Comparison of ENCODE assay signal across 8 mouse cellular contexts in genomic region chr3:32317165-32317900, GRCm38 (mm10). TPM values are rescaled to one million over a fixed set of nuclear protein-coding genes. Genes with fewer than 3 reads are reported as not detected.
DNase-seq lines count a peak whose midpoint lies in the region; TF ChIP-seq lines count a peak whose summit lies in the region.

No protein-coding gene starts in this region.

- no peak for TF ChIP-seq EP300 in CH12.LX (IDR thresholded peaks at IDR 0.05; ENCODE audit: low read length)

- peak overlapping the region; percentile 70 for H3K4me2 ChIP-seq in CH12.LX (ENCODE audit: insufficient read depth, low read depth, poor library complexity, severe bottlenecking)

- TF ChIP-seq POLR2A in CH12.LX (IDR thresholded peaks at IDR 0.05; ENCODE audit: low read depth, low read length), result no peak

- TF ChIP-seq RAD21 in CH12.LX (IDR thresholded peaks at IDR 0.05; ENCODE audit: low read depth, low read length), result peak; percentile 46

- peaks cover 0 to 5% of the 10 kb centered on the region in 2 experiments; a peak in 2 of 4 replicates for H3K4me1 ChIP-seq in CH12.LX (ENCODE audit: control insufficient read depth in 1 of 2, insufficient read depth in 2 of 2)

- in situ Hi-C loops in CH12.LX (cut with MboI; ENCODE audit: low pct_ligation_motif_present, low pct_unique_long_range_greater_than_20kb, low sequenced_read_pairs), result no loop called here

- H3K27ac ChIP-seq in CH12.LX (ENCODE audit: insufficient read depth, low read depth), result no peak overlapping the region

- TF ChIP-seq CTCF in CH12.LX (conservative IDR thresholded peaks at IDR 0.05 in 1 of 2, IDR thresholded peaks at IDR 0.05 in 1 of 2; ENCODE audit: low read depth in 2 of 2, low read length in 2 of 2), result peak in 1 of 2 experiments; percentile 71; a peak in 3 of 4 replicates

- 0 out of 2 replicates have a peak overlapping the region, but pooled peaks have one; percentile 16 for H3K9ac ChIP-seq in CH12.LX (ENCODE audit: insufficient read depth, low read depth)

- DNase-seq in A20 (ENCODE audit: low read depth, low spot score), result peak; percentile 47
- DNase-seq in CH12.LX (ENCODE audit: extremely low read depth), result peak; percentile 33
- peak; percentile 34 to 46 for DNase-seq in cerebellum, postnatal 36 days
- peak; percentile 20 to 30 for DNase-seq in heart, postnatal 36 days
- DNase-seq in kidney, postnatal 25 days, result peak; percentile 51 to 61
- DNase-seq in lung, postnatal 14 days, result peak; percentile 61
- peak; percentile 64 for DNase-seq in right cerebral cortex, postnatal 14 days
- no peak for DNase-seq in gastrocnemius, adult 8-10 months (ENCODE audit: low spot score in 2 of 2)

- H3K27me3 ChIP-seq in CH12.LX (replicated peaks), result no peaks in the 10 kb centered on the region

- no peak overlapping the region for H3K4me3 ChIP-seq in CH12.LX (replicated peaks in 1 of 3; ENCODE audit: low read depth in 2 of 3, low read length in 2 of 3, poor library complexity in 1 of 3)

- intact Hi-C loops in heart, postnatal 36 days (cut with DNase I), result loop anchor here (1.0 kb wide), 1 partner anchor 527 kb away; no protein-coding TSS in a partner anchor

- dilution Hi-C loops in CH12.LX (cut with MboI; ENCODE audit: extremely low pct_ligation_motif_present, extremely low pct_unique_long_range_greater_than_20kb, low sequenced_read_pairs), result no loop called here

- H3K9me3 ChIP-seq in CH12.LX (replicated peaks; ENCODE audit: low read length), result no peaks in the 10 kb centered on the region

- no peaks in the 10 kb centered on the region for H3K79me2 ChIP-seq in CH12.LX (replicated peaks; ENCODE audit: control insufficient read depth, extremely low read depth, insufficient read depth, poor library complexity, severe bottlenecking)

- no peaks in the 10 kb centered on the region for H3K36me3 ChIP-seq in CH12.LX (replicated peaks in 1 of 2; ENCODE audit: control insufficient read depth in 1 of 2, insufficient read depth in 1 of 2, low read length in 1 of 2)

TF ChIP-seq in CH12.LX, 34 proteins besides CTCF, POLR2A, EP300 and RAD21:
- TF ChIP-seq NRF1 (IDR thresholded peaks at IDR 0.05; ENCODE audit: low read depth, low read length) (no peak), IRF4 (IDR thresholded peaks at IDR 0.05; ENCODE audit: low read depth, low read length) (no peak), ZNF384 (IDR thresholded peaks at IDR 0.05; ENCODE audit: low read depth, low read length) (peak; percentile 76), BHLHE40 (IDR thresholded peaks at IDR 0.05; ENCODE audit: low read depth, low read length) (no peak), ZC3H11A (IDR thresholded peaks at IDR 0.05; ENCODE audit: low read depth, low read length) (peak; percentile 24; the same call in 1 of the 2 replicates), SMC3 (IDR thresholded peaks at IDR 0.05; ENCODE audit: low read depth, low read length) (peak; percentile 54), MEF2A (IDR thresholded peaks at IDR 0.05; ENCODE audit: borderline replicate concordance, low read depth, low read length) (no peak), POLR2AphosphoS2 (IDR thresholded peaks at IDR 0.05; ENCODE audit: low read depth, low read length) (no peak)

RNA-seq across cellular contexts. Expression of gene Zmat3, which starts 48.5 kb away (rescaled TPM):
- total RNA-seq in CH12.LX (2012; rRNA removed) (18.6 and 21.6 TPM in 2 replicates), CH12.LX (2014; rRNA removed) (8.0 and 13.4 TPM in 2 replicates)
- 13.4 and 17.2 TPM in 2 replicates for polyA plus RNA-seq in CH12.LX (2012; ENCODE audit: insufficient read length, low read depth)
- 1 to 10 TPM; 6.1 to 6.4 TPM for total RNA-seq in heart, postnatal 36 days (2021)
- total RNA-seq in gastrocnemius, adult 8-10 months (2022), result 1 to 10 TPM; 7.1 to 9.7 (median 8.6) TPM

Comparison
In these comparisons a context has a peak if more than half of its experiments do, and no peak if none do; other contexts are left out.
1. DNase-seq: peak in A20 (single experiment), CH12.LX (single experiment), cerebellum, postnatal 36 days (2 of 2), heart, postnatal 36 days (2 of 2), kidney, postnatal 25 days (2 of 2), lung, postnatal 14 days (single experiment) and right cerebral cortex, postnatal 14 days (single experiment); none in gastrocnemius, adult 8-10 months (0 of 2).